Mouse (Mus musculus) MEL (cell line): ENCODE measurements at regions not wholly inside any gene's neighbourhood (a gene's known extent, or its start where the extent isn't known, plus 50 kb on each side); places are given as distances from the start of the nearest gene placed in this dataset.

Experiments
- DNase-seq: peaks from one replicate; pipeline ENCODE4 v3.0.0; 2011; ENCODE audit warnings: low read depth, low spot score
- H3K27ac ChIP-seq: 2 replicates; pipeline ENCODE4 v1.5.1; 2012; ENCODE audit warnings: low read depth, mild to moderate bottlenecking, control low read depth, low read length, moderate library complexity; ENCODE audit not compliant: control insufficient read depth
- H3K27me3 ChIP-seq, 2 experiments: fragments of 150-350 bp in 1 of 2; sonication (generic) in 1 of 2; 2 replicates each; pipeline ENCODE4 v1.6.1; 2012; ENCODE audit warnings: low read length in 2 of 2, mild to moderate bottlenecking in 2 of 2, improper control_type of control experiment in 1 of 2, moderate library complexity in 1 of 2; ENCODE audit not compliant: insufficient read depth in 2 of 2, control insufficient read depth in 1 of 2
- H3K36me3 ChIP-seq, 2 experiments: 2 replicates each; pipeline ENCODE4 v1.6.1; 2012 to 2014; ENCODE audit warnings: low read length in 2 of 2, improper control_type of control experiment in 1 of 2, inconsistent platforms in 1 of 2, mild to moderate bottlenecking in 1 of 2; ENCODE audit not compliant: insufficient read depth in 2 of 2, control insufficient read depth in 1 of 2
- H3K4me1 ChIP-seq, 2 experiments: fragments of 150-350 bp in 1 of 2; sonication (generic) in 1 of 2; 2 replicates each; pipeline ENCODE4 v1.6.1; 2012; ENCODE audit warnings: low read length in 2 of 2, improper control_type of control experiment in 1 of 2, mild to moderate bottlenecking in 1 of 2; ENCODE audit not compliant: insufficient read depth in 2 of 2, control insufficient read depth in 1 of 2
- H3K4me3 ChIP-seq, 2 experiments: fragments of 150-350 bp in 1 of 2; sonication (generic) in 1 of 2; 2 replicates each; pipeline ENCODE4 v1.5.1; 2012; ENCODE audit warnings: low read depth in 2 of 2, low read length in 2 of 2, mild to moderate bottlenecking in 2 of 2, moderate library complexity in 2 of 2, control low read depth in 1 of 2, improper control_type of control experiment in 1 of 2; ENCODE audit not compliant: control insufficient read depth in 1 of 2, insufficient read depth in 1 of 2
- H3K79me2 ChIP-seq: 2 replicates; pipeline ENCODE4 v1.6.1; 2012; ENCODE audit warnings: mild to moderate bottlenecking, low read length, moderate library complexity; ENCODE audit not compliant: control insufficient read depth, poor library complexity, insufficient read depth
- H3K9ac ChIP-seq: 2 replicates; pipeline ENCODE4 v1.6.1; 2012; ENCODE audit warnings: low read depth, mild to moderate bottlenecking, control low read depth, low read length, moderate library complexity; ENCODE audit not compliant: control insufficient read depth, poor library complexity, severe bottlenecking
- H3K9me3 ChIP-seq: fragments of 150-350 bp; sonication (generic); replicated peaks from 2 replicates; pipeline ENCODE4 v1.6.1; 2012; ENCODE audit warnings: mild to moderate bottlenecking, low read length, improper control_type of control experiment, moderate library complexity; ENCODE audit not compliant: insufficient read depth
- CHD2 ChIP-seq: IDR thresholded peaks from 2 replicates; pipeline ENCODE4 v1.6.1; 2011; ENCODE audit warnings: low read length, improper control_type of control experiment
- CTCF ChIP-seq, 3 experiments: IDR thresholded peaks in 2 of 3; conservative IDR thresholded peaks in 1 of 3; 2 replicates each; pipeline ENCODE4 v1.5.1; 2011 to 2012; ENCODE audit warnings: low read length in 3 of 3, low read depth in 2 of 3, mild to moderate bottlenecking in 2 of 3, improper control_type of control experiment in 1 of 3, inconsistent platforms in 1 of 3, mixed read lengths in 1 of 3, moderate library complexity in 1 of 3; ENCODE audit not compliant: control insufficient read depth in 1 of 3, insufficient read depth in 1 of 3, poor library complexity in 1 of 3, severe bottlenecking in 1 of 3
- E2F4 ChIP-seq: IDR thresholded peaks from 2 replicates; pipeline ENCODE4 v1.6.1; 2011; ENCODE audit warnings: low read depth, low read length, improper control_type of control experiment, borderline replicate concordance
- EP300 ChIP-seq, 2 experiments: IDR thresholded peaks; 2 replicates each; pipeline ENCODE4 v1.6.1; 2011; ENCODE audit warnings: improper control_type of control experiment in 2 of 2, low read length in 2 of 2, low read depth in 1 of 2, mild to moderate bottlenecking in 1 of 2
- ETS1 ChIP-seq: IDR thresholded peaks from 2 replicates; pipeline ENCODE4 v1.6.1; 2012; ENCODE audit warnings: low read depth, mild to moderate bottlenecking, inconsistent platforms, low read length, improper control_type of control experiment, moderate library complexity
- GABPA ChIP-seq: IDR thresholded peaks from 2 replicates; pipeline ENCODE4 v1.6.1; 2012; ENCODE audit warnings: low read depth, mild to moderate bottlenecking, inconsistent platforms, low read length, improper control_type of control experiment, moderate library complexity
- GATA1 ChIP-seq: IDR thresholded peaks from 2 replicates; pipeline ENCODE4 v1.6.1; 2011; ENCODE audit warnings: low read depth, low read length, improper control_type of control experiment
- JUND ChIP-seq: IDR thresholded peaks from 2 replicates; pipeline ENCODE4 v1.6.1; 2011; ENCODE audit warnings: low read depth, mild to moderate bottlenecking, improper control_type of control experiment, low read length
- MAFK ChIP-seq: IDR thresholded peaks from 2 replicates; pipeline ENCODE4 v1.6.1; 2011; ENCODE audit warnings: low read depth, mild to moderate bottlenecking, low read length, improper control_type of control experiment, borderline replicate concordance
- MAX ChIP-seq: IDR thresholded peaks from 2 replicates; pipeline ENCODE4 v1.6.1; 2011; ENCODE audit warnings: low read length, improper control_type of control experiment
- MXI1 ChIP-seq: IDR thresholded peaks from 2 replicates; pipeline ENCODE4 v1.6.1; 2011; ENCODE audit warnings: mild to moderate bottlenecking, low read depth, low read length, improper control_type of control experiment
- MYC ChIP-seq: IDR thresholded peaks from 2 replicates; pipeline ENCODE4 v1.6.1; 2011; ENCODE audit warnings: low read depth, mild to moderate bottlenecking, low read length, improper control_type of control experiment, moderate library complexity
- NRF1 ChIP-seq: IDR thresholded peaks from 2 replicates; pipeline ENCODE4 v1.6.1; 2014; ENCODE audit warnings: low read depth, mild to moderate bottlenecking, inconsistent platforms, low read length, improper control_type of control experiment, moderate library complexity; ENCODE audit not compliant: poor library complexity, insufficient read depth, severe bottlenecking
- POLR2A ChIP-seq, 2 experiments: IDR thresholded peaks; 2 replicates each; pipeline ENCODE4 v1.6.1; 2011 to 2012; ENCODE audit warnings: low read length in 2 of 2, mild to moderate bottlenecking in 2 of 2, control low read depth in 1 of 2, improper control_type of control experiment in 1 of 2, low read depth in 1 of 2, moderate library complexity in 1 of 2; ENCODE audit not compliant: control insufficient read depth in 1 of 2, insufficient read depth in 1 of 2, poor library complexity in 1 of 2
- POLR2AphosphoS5 ChIP-seq: IDR thresholded peaks from 2 replicates; pipeline ENCODE4 v1.6.1; 2012; ENCODE audit warnings: low read depth, borderline replicate concordance, mild to moderate bottlenecking, inconsistent platforms, low read length, moderate library complexity, mixed read lengths
- RAD21 ChIP-seq: IDR thresholded peaks from 2 replicates; pipeline ENCODE4 v1.6.1; 2011; ENCODE audit warnings: mild to moderate bottlenecking, low read depth, low read length, improper control_type of control experiment
- SIN3A ChIP-seq: IDR thresholded peaks from 2 replicates; pipeline ENCODE4 v1.6.1; 2012; ENCODE audit warnings: low read length, improper control_type of control experiment, inconsistent platforms
- SMC3 ChIP-seq: IDR thresholded peaks from 2 replicates; pipeline ENCODE4 v1.6.1; 2011; ENCODE audit warnings: low read depth, low read length, improper control_type of control experiment
- TAL1 ChIP-seq: IDR thresholded peaks from 2 replicates; pipeline ENCODE4 v1.6.1; 2012; ENCODE audit warnings: mild to moderate bottlenecking, inconsistent platforms, low read length, moderate library complexity, mixed read lengths
- TBP ChIP-seq: IDR thresholded peaks from 2 replicates; pipeline ENCODE4 v1.8.0; 2011; ENCODE audit warnings: low read depth, low read length, improper control_type of control experiment
- USF2 ChIP-seq, 2 experiments: IDR thresholded peaks; 2 replicates each; pipeline ENCODE4 v1.6.1; 2011 to 2012; ENCODE audit warnings: improper control_type of control experiment in 2 of 2, low read length in 2 of 2, borderline replicate concordance in 1 of 2, inconsistent platforms in 1 of 2, low read depth in 1 of 2, mild to moderate bottlenecking in 1 of 2; ENCODE audit not compliant: insufficient read depth in 1 of 2
- ZC3H11A ChIP-seq: IDR thresholded peaks from 2 replicates; pipeline ENCODE4 v1.6.1; 2012; ENCODE audit warnings: low read depth, mild to moderate bottlenecking, inconsistent platforms, low read length, improper control_type of control experiment

DNA sequence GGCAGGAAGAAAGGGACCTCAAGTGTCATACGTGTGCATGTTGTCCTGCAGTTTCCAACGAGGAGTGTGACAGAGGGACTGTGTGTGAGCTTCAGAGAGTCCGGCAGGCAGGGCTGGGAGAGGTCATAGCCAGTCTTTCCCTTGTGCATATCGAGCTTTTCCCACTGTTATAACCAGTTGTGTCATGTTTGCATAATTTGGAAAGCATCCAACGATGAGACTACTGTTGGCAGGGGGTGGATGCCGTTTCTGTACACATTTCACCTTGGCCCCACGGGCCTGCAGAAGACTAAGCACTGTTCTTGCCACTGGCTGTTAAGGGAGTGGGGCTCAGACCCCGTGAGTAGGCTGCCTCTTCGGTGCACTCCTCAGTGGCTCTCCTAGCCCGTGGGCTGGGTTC lies 174.2 kb downstream of the Katnal1 start:
- TF ChIP-seq MAFK = no peak
- TF ChIP-seq MAX = no peak
- TF ChIP-seq SIN3A = no peak
- no peak for TF ChIP-seq ZC3H11A
- TF ChIP-seq MYC = no peak
- no peak for TF ChIP-seq POLR2A (IDR thresholded peaks at IDR 0.05; ENCODE audit: control insufficient read depth in 1 of 2, insufficient read depth in 1 of 2, low read depth in 1 of 2, low read length in 2 of 2, poor library complexity in 1 of 2)
- no peak for TF ChIP-seq GABPA
- TF ChIP-seq USF2 (IDR thresholded peaks at IDR 0.05; ENCODE audit: borderline replicate concordance in 1 of 2, insufficient read depth in 1 of 2, low read depth in 1 of 2, low read length in 2 of 2) = no peak
- TF ChIP-seq NRF1 = no peak
- TF ChIP-seq SMC3 = no peak
- TF ChIP-seq GATA1 = no peak
- no peak for TF ChIP-seq RAD21
- no peak for TF ChIP-seq CHD2
- TF ChIP-seq, all 39 proteins: peak for 0
- Histone ChIP-seq H3K27me3 (no peaks in the 10 kb centered on the region; a peak in 1 of 4 replicates), H3K9me3 (no peaks in the 10 kb centered on the region), H3K4me1 (no peaks in the 10 kb centered on the region), H3K79me2 (no peaks in the 10 kb centered on the region), H3K4me3 (no peak overlapping the region), H3K36me3 (no peaks in the 10 kb centered on the region), H3K27ac (no peak overlapping the region), H3K9ac (no peak overlapping the region)
- DNase-seq = no peak

- no peak overlapping the region for H3K27ac ChIP-seq
- H3K79me2 ChIP-seq = no peaks in the 10 kb centered on the region
- no peaks in the 10 kb centered on the region for H3K4me1 ChIP-seq
- no peaks in the 10 kb centered on the region for H3K36me3 ChIP-seq
- H3K27me3 ChIP-seq = no peaks in the 10 kb centered on the region; a peak in 1 of 4 replicates
- H3K9ac ChIP-seq = no peak overlapping the region
- H3K9me3 ChIP-seq = no peaks in the 10 kb centered on the region
- no peak overlapping the region for H3K4me3 ChIP-seq
- no peak for DNase-seq
- peak; percentile 12 to 16 (median 14); a peak in 1 of 6 replicates for TF ChIP-seq CTCF (IDR thresholded peaks at IDR 0.05 in 2 of 3, conservative IDR thresholded peaks at IDR 0.05 in 1 of 3; ENCODE audit: control insufficient read depth in 1 of 3, insufficient read depth in 1 of 3, low read depth in 2 of 3, low read length in 3 of 3, poor library complexity in 1 of 3, severe bottlenecking in 1 of 3)
- no peak for TF ChIP-seq JUND
Observed at GRCm38 (mm10) chr5:148754363-148754762, 174.8 kb downstream of the Katnal1 start.

DNA sequence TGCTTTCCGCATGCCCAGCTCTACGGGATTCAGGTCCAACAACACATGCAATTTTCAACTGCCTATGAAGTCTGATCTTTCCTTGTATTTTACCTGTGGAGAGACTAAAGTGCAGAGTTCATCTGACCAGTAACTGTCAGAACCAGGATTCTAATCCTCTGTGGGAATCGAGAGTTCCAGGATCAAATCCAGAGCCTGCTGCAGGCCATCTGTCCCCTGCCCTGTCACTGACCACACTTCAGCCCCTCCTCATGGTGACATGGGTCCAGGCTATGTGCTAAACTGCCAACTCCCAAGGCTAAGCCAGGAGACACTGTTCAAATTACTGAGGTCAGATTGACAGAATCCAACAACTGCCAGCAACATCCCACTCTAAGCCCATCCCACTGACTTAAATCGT lies 175.7 kb downstream of the Katnal1 start:
- DNase-seq = no peak
- Histone ChIP-seq H3K79me2 (no peaks in the 10 kb centered on the region), H3K27me3 (no peaks in the 10 kb centered on the region), H3K9me3 (no peaks in the 10 kb centered on the region), H3K4me3 (no peak overlapping the region), H3K27ac (no peak overlapping the region), H3K36me3 (no peaks in the 10 kb centered on the region), H3K4me1 (no peaks in the 10 kb centered on the region)
- TF ChIP-seq GABPA = no peak
- no peak for TF ChIP-seq POLR2AphosphoS5
- TF ChIP-seq MXI1 = no peak
- no peak for TF ChIP-seq TAL1
- no peak for TF ChIP-seq EP300 (IDR thresholded peaks at IDR 0.05; ENCODE audit: low read depth in 1 of 2, low read length in 2 of 2)
- no peak for TF ChIP-seq USF2 (IDR thresholded peaks at IDR 0.05; ENCODE audit: borderline replicate concordance in 1 of 2, insufficient read depth in 1 of 2, low read depth in 1 of 2, low read length in 2 of 2)
- TF ChIP-seq CHD2 = no peak
- TF ChIP-seq RAD21 = no peak
- TF ChIP-seq TBP = no peak
- TF ChIP-seq MYC = no peak
- no peak for TF ChIP-seq ZC3H11A
- TF ChIP-seq GATA1 = no peak
- TF ChIP-seq E2F4 = no peak
- TF ChIP-seq MAFK = no peak
- no peak for TF ChIP-seq ETS1
- no peak for TF ChIP-seq JUND
- TF ChIP-seq, all 39 proteins: peak for 0
- H3K9ac ChIP-seq = no peak overlapping the region
